Mouse (Mus musculus): ENCODE results near the gene Ubn1. TPM values are rescaled to one million over a fixed set of nuclear protein-coding genes. Genes with fewer than 3 reads are reported as not detected.

Ubn1 gene
- polyA plus RNA-seq, 1 experiment from 2014 or later, result 25.1 TPM

DNA sequence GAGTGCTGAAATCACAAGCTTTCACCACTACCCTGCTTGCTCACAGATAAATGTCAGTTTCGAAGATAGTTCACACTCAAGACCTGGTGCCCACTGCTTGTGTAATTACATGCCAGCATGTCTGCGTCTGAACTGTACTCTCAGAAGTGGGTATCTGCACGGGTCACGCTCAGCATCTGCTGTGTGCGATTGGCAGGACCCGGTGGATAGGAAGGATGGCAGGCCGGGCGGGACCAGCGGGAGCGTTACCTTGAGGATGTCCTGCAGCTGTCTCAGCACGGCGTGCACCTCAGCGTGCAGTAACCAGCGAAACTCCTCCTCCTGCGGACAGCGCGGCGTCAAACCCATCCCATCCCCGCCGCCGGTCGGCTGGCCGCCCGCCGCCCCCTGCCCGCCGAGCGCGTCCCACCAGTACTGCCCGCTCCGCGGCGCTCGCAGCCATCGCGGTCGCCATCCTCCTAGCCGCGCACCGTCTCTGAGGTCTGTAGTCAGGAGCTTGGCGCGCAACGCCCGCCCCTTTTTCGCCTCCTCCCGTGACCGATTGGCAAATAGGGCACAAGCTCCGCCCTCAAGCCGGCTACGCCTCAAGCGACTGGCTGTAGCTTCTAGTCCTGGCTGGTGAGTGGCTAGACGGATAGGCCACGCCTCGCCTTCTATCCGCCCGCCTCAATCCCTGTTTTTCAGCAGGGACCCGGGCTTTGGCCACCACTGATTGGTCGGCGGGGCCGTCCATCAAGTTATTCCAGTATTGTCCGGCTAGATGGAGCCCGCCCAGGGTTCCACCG lies 36.6 kb upstream of the Ubn1 start, which contains the start of gene Rogdi:
Gene Rogdi (minus strand): TSS at position 500 of the 785 bp plus-strand sequence.
- WGBS, result 1% methylated on average over 52 of the region's 63 CpGs
- DNase-seq (ENCODE audit: low spot score) (peak; percentile 98), ATAC-seq (ENCODE audit: low FRiP score) (peak; percentile 99)
- H3K27ac ChIP-seq (ENCODE audit: low read depth, low read length), result peak within 1 kb of the TSS; percentile 70
- peak within 1 kb of the TSS; percentile 74 for H3K9ac ChIP-seq (ENCODE audit: low read depth, low read length)
- H3K9me3 ChIP-seq (ENCODE audit: control insufficient read depth, low read length), result no peaks in the 10 kb centered on the region
- H3K27me3 ChIP-seq (ENCODE audit: control insufficient read depth, insufficient read depth, low read length), result no peaks in the 10 kb centered on the region
- peaks cover 2% of the 10 kb centered on the region; the same call in 1 of the 2 replicates for H3K36me3 ChIP-seq (ENCODE audit: control insufficient read depth, insufficient read depth, low read length)
- H3K4me3 ChIP-seq (ENCODE audit: low read depth, low read length), result peak within 1 kb of the TSS; percentile 66
- peak within 1 kb of the TSS; percentile 60 for H3K4me2 ChIP-seq (replicated peaks; ENCODE audit: low read depth, low read length)
- no peaks in the 10 kb centered on the region; the same call in 1 of the 2 replicates for H3K4me1 ChIP-seq (replicated peaks; ENCODE audit: control insufficient read depth, insufficient read depth, low read length)

DNA sequence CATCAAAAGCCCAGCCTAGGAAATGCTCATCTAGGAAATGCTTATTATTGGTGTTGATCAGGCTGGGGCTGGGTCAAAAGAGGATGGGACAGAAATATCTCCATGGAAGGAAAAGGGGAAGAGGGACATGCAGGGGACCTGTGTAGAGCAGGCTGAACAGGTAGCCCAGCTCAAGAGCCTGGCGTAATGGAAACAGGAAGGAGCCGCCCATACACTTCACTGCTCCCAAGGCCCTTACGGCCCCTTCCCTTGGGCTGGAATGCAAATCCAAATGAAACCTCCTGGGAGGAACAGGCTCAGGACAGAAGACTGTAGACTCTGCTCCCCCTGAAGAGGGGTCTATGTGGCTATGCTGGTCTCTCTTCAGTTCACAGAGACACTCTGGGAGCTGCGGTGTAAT lies 35.3 kb upstream of the Ubn1 start:
- H3K4me1 ChIP-seq (replicated peaks; ENCODE audit: control insufficient read depth, insufficient read depth, low read length), result no peaks in the 10 kb centered on the region; the same call in 1 of the 2 replicates
- H3K4me2 ChIP-seq (replicated peaks; ENCODE audit: low read depth, low read length), result no peak overlapping the region
- ATAC-seq (ENCODE audit: low FRiP score), result no peak
- DNase-seq (ENCODE audit: low spot score), result no peak
- peaks cover 11% of the 10 kb centered on the region; the same call in 1 of the 2 replicates for H3K36me3 ChIP-seq (ENCODE audit: control insufficient read depth, insufficient read depth, low read length)
- H3K9me3 ChIP-seq (ENCODE audit: control insufficient read depth, low read length), result no peaks in the 10 kb centered on the region
- no peak overlapping the region for H3K4me3 ChIP-seq (ENCODE audit: low read depth, low read length)
- no peaks in the 10 kb centered on the region for H3K27me3 ChIP-seq (ENCODE audit: control insufficient read depth, insufficient read depth, low read length)
- 94% methylated on average over 4 of the region's 4 CpGs for WGBS
- no peak overlapping the region for H3K27ac ChIP-seq (ENCODE audit: low read depth, low read length)
- H3K9ac ChIP-seq (ENCODE audit: low read depth, low read length), result no peak overlapping the region

- Histone ChIP-seq H3K4me2 (replicated peaks; ENCODE audit: low read depth, low read length) (no peak overlapping the region), H3K36me3 (ENCODE audit: control insufficient read depth, insufficient read depth, low read length) (peaks cover 31% of the 10 kb centered on the region), H3K27ac (ENCODE audit: low read depth, low read length) (no peak overlapping the region), H3K9me3 (ENCODE audit: control insufficient read depth, low read length) (no peaks in the 10 kb centered on the region), H3K27me3 (ENCODE audit: control insufficient read depth, insufficient read depth, low read length) (no peaks in the 10 kb centered on the region), H3K9ac (ENCODE audit: low read depth, low read length) (no peak overlapping the region), H3K4me3 (ENCODE audit: low read depth, low read length) (no peak overlapping the region), H3K4me1 (replicated peaks; ENCODE audit: control insufficient read depth, insufficient read depth, low read length) (no peaks in the 10 kb centered on the region)
- no peak for DNase-seq (ENCODE audit: low spot score)
- WGBS, result 99% methylated on average over 3 of the region's 3 CpGs
- no peak for ATAC-seq (ENCODE audit: low FRiP score)
Observed at GRCm38 (mm10) chr16:5024021-5024420, 25.8 kb upstream of the Ubn1 start.

GRCm38 (mm10) chr16:5029847-5030246 lies 20.0 kb upstream of the Ubn1 start:
- H3K36me3 ChIP-seq (ENCODE audit: control insufficient read depth, insufficient read depth, low read length), result peaks cover 26% of the 10 kb centered on the region
- H3K4me2 ChIP-seq (replicated peaks; ENCODE audit: low read depth, low read length), result no peak overlapping the region
- no peaks in the 10 kb centered on the region for H3K4me1 ChIP-seq (replicated peaks; ENCODE audit: control insufficient read depth, insufficient read depth, low read length)
- H3K27ac ChIP-seq (ENCODE audit: low read depth, low read length), result no peak overlapping the region
- H3K9ac ChIP-seq (ENCODE audit: low read depth, low read length), result no peak overlapping the region
- WGBS, result 76% methylated on average over 2 of the region's 2 CpGs
- no peak overlapping the region for H3K4me3 ChIP-seq (ENCODE audit: low read depth, low read length)
- no peaks in the 10 kb centered on the region for H3K27me3 ChIP-seq (ENCODE audit: control insufficient read depth, insufficient read depth, low read length)
- DNase-seq (ENCODE audit: low spot score) (no peak), ATAC-seq (ENCODE audit: low FRiP score) (no peak)
- no peaks in the 10 kb centered on the region for H3K9me3 ChIP-seq (ENCODE audit: control insufficient read depth, low read length)

GRCm38 (mm10) chr16:5035591-5035990 lies 14.3 kb upstream of the Ubn1 start:
- Histone ChIP-seq H3K4me2 (replicated peaks; ENCODE audit: low read depth, low read length) (no peak overlapping the region), H3K9ac (ENCODE audit: low read depth, low read length) (no peak overlapping the region), H3K27ac (ENCODE audit: low read depth, low read length) (no peak overlapping the region), H3K9me3 (ENCODE audit: control insufficient read depth, low read length) (no peaks in the 10 kb centered on the region), H3K27me3 (ENCODE audit: control insufficient read depth, insufficient read depth, low read length) (no peaks in the 10 kb centered on the region), H3K4me3 (ENCODE audit: low read depth, low read length) (no peak overlapping the region), H3K36me3 (ENCODE audit: control insufficient read depth, insufficient read depth, low read length) (peaks cover 30% of the 10 kb centered on the region), H3K4me1 (replicated peaks; ENCODE audit: control insufficient read depth, insufficient read depth, low read length) (no peaks in the 10 kb centered on the region)
- DNase-seq (ENCODE audit: low spot score), result no peak
- 98% methylated on average over 3 of the region's 3 CpGs for WGBS
- ATAC-seq (ENCODE audit: low FRiP score), result no peak

GRCm38 (mm10) chr16:5036649-5037234 lies 13.1 kb upstream of the Ubn1 start:
- H3K9me3 ChIP-seq (ENCODE audit: control insufficient read depth, low read length), result no peaks in the 10 kb centered on the region
- DNase-seq (ENCODE audit: low spot score) (no peak), ATAC-seq (ENCODE audit: low FRiP score) (no peak)
- H3K9ac ChIP-seq (ENCODE audit: low read depth, low read length), result no peak overlapping the region
- no peak overlapping the region for H3K27ac ChIP-seq (ENCODE audit: low read depth, low read length)
- peaks cover 22% of the 10 kb centered on the region for H3K36me3 ChIP-seq (ENCODE audit: control insufficient read depth, insufficient read depth, low read length)
- no peaks in the 10 kb centered on the region for H3K4me1 ChIP-seq (replicated peaks; ENCODE audit: control insufficient read depth, insufficient read depth, low read length)
- H3K4me3 ChIP-seq (ENCODE audit: low read depth, low read length), result no peak overlapping the region
- no peak overlapping the region for H3K4me2 ChIP-seq (replicated peaks; ENCODE audit: low read depth, low read length)
- 89% methylated on average over 5 of the region's 5 CpGs for WGBS
- H3K27me3 ChIP-seq (ENCODE audit: control insufficient read depth, insufficient read depth, low read length), result no peaks in the 10 kb centered on the region

DNA sequence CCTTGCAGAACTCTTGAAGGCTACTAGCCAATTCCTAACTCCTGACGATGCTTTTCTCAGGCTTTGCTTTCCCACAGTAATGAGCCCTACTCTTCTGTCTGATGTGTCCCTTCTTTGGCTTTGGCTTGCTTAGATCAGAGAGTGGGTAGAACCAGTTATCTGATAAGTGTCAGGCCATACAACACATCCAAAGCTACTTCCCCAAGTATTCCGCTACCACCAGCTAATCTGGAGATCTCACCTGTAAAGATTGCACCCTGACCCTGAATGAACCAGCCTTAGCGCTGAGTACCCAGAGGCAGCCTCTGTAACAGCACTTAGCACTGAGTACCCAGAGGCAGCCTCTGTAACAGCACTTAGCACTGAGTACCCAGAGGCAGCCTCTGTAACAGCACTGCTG lies 4.5 kb upstream of the Ubn1 start:
- ATAC-seq (ENCODE audit: low FRiP score), result no peak
- WGBS, result 97% methylated on average over 3 of the region's 3 CpGs
- H3K27me3 ChIP-seq (ENCODE audit: control insufficient read depth, insufficient read depth, low read length), result no peaks in the 10 kb centered on the region
- H3K4me3 ChIP-seq (ENCODE audit: low read depth, low read length), result no peak overlapping the region
- H3K27ac ChIP-seq (ENCODE audit: low read depth, low read length), result no peak overlapping the region
- peaks cover 3% of the 10 kb centered on the region for H3K4me1 ChIP-seq (replicated peaks; ENCODE audit: control insufficient read depth, insufficient read depth, low read length)
- H3K36me3 ChIP-seq (ENCODE audit: control insufficient read depth, insufficient read depth, low read length), result peaks cover 5% of the 10 kb centered on the region; the same call in 1 of the 2 replicates
- DNase-seq (ENCODE audit: low spot score), result no peak
- H3K4me2 ChIP-seq (replicated peaks; ENCODE audit: low read depth, low read length), result no peak overlapping the region
- H3K9me3 ChIP-seq (ENCODE audit: control insufficient read depth, low read length), result no peaks in the 10 kb centered on the region
- no peak overlapping the region for H3K9ac ChIP-seq (ENCODE audit: low read depth, low read length)

- H3K27ac ChIP-seq (ENCODE audit: low read depth, low read length), result peak overlapping the region; percentile 82
- peaks cover 3% of the 10 kb centered on the region; the same call in 1 of the 2 replicates for H3K36me3 ChIP-seq (ENCODE audit: control insufficient read depth, insufficient read depth, low read length)
- ATAC-seq (ENCODE audit: low FRiP score), result peak; percentile 68
- DNase-seq (ENCODE audit: low spot score), result no peak
- H3K27me3 ChIP-seq (ENCODE audit: control insufficient read depth, insufficient read depth, low read length), result no peaks in the 10 kb centered on the region
- peak overlapping the region; percentile 97 for H3K4me3 ChIP-seq (ENCODE audit: low read depth, low read length)
- peaks cover 3% of the 10 kb centered on the region for H3K4me1 ChIP-seq (replicated peaks; ENCODE audit: control insufficient read depth, insufficient read depth, low read length)
- 0% methylated on average over 38 of the region's 38 CpGs for WGBS
- H3K9ac ChIP-seq (ENCODE audit: low read depth, low read length), result peak overlapping the region; percentile 96
- H3K4me2 ChIP-seq (replicated peaks; ENCODE audit: low read depth, low read length), result peak overlapping the region; percentile 76
- no peaks in the 10 kb centered on the region for H3K9me3 ChIP-seq (ENCODE audit: control insufficient read depth, low read length)
Observed at GRCm38 (mm10) chr16:5049182-5049773, 579 bp upstream of the Ubn1 start.

All from hindbrain, embryonic 11.5 days (tissue).